Mouse (Mus musculus) neural tube, embryonic 14.5 days (tissue): Measurements from ENCODE around the gene Akap1. TPM values are rescaled to one million over a fixed set of nuclear protein-coding genes. Genes with fewer than 3 reads are reported as not detected.

Source experiments
- ATAC-seq: fragments of 200-750 bp; cut with Nextera tagmentation; 2 replicates; pipeline ENCODE4 v1.8.0; 2017; ENCODE audit warnings: low read depth, mild to moderate bottlenecking, moderate TSS enrichment, moderate library complexity
- H3K27ac ChIP-seq: fragments of 300-500 bp; sonication (generic); 2 replicates; pipeline ENCODE4 v1.5.1; 2014; ENCODE audit warnings: low read depth, mild to moderate bottlenecking, control low read depth, low read length, moderate library complexity, mixed read lengths
- H3K27me3 ChIP-seq: fragments of 300-500 bp; sonication (generic); 2 replicates; pipeline ENCODE4 v1.6.1; 2014; ENCODE audit warnings: low read length; ENCODE audit not compliant: control insufficient read depth, insufficient read depth
- H3K36me3 ChIP-seq: fragments of 300-500 bp; sonication (generic); 2 replicates; pipeline ENCODE4 v1.6.1; 2014; ENCODE audit warnings: low read length, mixed read lengths; ENCODE audit not compliant: control insufficient read depth, insufficient read depth
- H3K4me1 ChIP-seq: fragments of 300-500 bp; sonication (generic); 2 replicates; pipeline ENCODE4 v1.6.1; 2014; ENCODE audit warnings: low read length; ENCODE audit not compliant: control insufficient read depth, insufficient read depth
- H3K4me2 ChIP-seq: fragments of 300-500 bp; sonication (generic); 2 replicates; pipeline ENCODE4 v1.6.1; 2014; ENCODE audit warnings: mild to moderate bottlenecking, low read depth, low read length, control low read depth
- H3K4me3 ChIP-seq: fragments of 300-500 bp; sonication (generic); 2 replicates; pipeline ENCODE4 v1.5.1; 2014; ENCODE audit warnings: low read depth, low read length, control low read depth, mixed read lengths
- H3K9ac ChIP-seq: fragments of 300-500 bp; sonication (generic); replicated peaks from 2 replicates; pipeline ENCODE4 v1.6.1; 2014; ENCODE audit warnings: low read depth, mild to moderate bottlenecking, control low read depth, low read length, mixed read lengths
- H3K9me3 ChIP-seq: fragments of 300-500 bp; sonication (generic); 2 replicates; pipeline ENCODE4 v1.6.1; 2016; ENCODE audit warnings: low read length; ENCODE audit not compliant: control insufficient read depth
- WGBS: fragments of 180-500 bp; shearing (Covaris S2); extraction: QIAGEN DNeasy Blood & Tissue Kit; methylation state at CpG from one replicate; pipeline ENCODE4 v1.1.7; 2014; 5-methylcytosine and 5-hydroxymethylcytosine counted together
- polyA plus RNA-seq: library from polyadenylated mRNA; unstranded; fragments of >200 nt; fragmentation: Nextera tagmentation; extraction: Ambion mirVana; gene quantifications from 2 replicates; pipeline ENCODE4 v1.2.1, GENCODE M21; 2014

Akap1 gene
- polyA plus RNA-seq, 1 experiment from 2014 or later, result 25.6 TPM

DNA sequence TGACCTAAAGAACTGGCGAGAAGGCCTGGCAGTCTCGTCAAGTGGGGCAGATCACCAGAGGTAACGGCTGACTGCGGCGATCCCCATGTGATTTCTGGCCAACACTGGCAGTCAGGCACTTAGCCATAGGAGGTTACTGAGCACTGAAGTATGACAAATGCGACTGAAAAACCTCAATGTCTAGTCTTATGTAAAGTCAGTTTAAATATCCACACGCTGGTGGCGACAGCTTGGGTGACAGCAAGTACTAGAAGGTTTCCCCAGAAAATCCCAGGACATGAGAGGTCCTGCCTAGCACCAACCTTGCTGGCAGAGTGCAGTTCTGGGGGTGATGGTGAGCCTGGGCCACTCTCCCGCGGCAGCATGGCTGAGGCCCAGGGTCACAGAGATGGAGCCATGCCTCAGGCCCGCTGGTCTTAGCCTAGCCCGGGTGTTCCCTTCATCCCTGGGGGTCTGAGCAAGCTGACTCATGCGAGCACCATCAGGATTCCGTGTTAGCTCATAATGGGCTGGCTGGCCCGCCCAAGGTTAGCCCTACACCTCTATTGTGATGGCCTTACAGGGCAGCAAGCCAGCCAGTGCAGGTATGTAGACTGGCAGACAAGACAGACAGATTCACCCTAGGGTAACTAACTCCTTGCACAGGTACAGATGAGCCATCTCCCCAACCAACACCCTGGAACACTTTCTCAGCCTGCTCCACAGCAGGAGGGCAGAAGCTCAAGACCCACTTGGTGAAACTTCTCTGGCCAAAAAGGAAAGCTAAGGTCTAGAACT is 13.1 kb downstream of the Akap1 start:
- no peak for ATAC-seq
- Histone ChIP-seq H3K36me3 (no peaks in the 10 kb centered on the region), H3K4me3 (no peak overlapping the region), H3K4me1 (no peaks in the 10 kb centered on the region), H3K9me3 (no peaks in the 10 kb centered on the region), H3K27me3 (no peaks in the 10 kb centered on the region), H3K4me2 (no peak overlapping the region), H3K27ac (no peak overlapping the region), H3K9ac (no peak overlapping the region)
- 82% methylated on average over 15 of the region's 15 CpGs for WGBS

DNA sequence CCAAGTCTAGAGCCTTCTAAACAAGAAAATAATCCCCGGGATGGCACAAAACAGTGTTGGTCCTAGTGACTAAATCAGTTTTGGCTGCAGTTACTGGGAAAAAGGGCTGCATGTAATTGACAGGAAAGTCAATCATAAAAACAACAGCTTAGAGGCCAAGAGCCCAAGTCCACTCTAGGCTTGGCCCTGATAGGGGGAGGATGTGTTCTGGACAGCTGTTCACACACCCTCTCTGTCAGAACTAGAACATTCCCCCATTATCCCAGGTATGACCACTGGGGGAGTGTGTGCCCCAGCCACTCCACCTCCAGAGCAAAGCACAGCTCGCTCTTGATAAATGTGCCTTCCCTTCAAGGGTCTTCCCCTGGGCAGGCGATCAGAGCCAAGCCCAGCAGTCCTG is 14.7 kb downstream of the Akap1 start:
- H3K27me3 ChIP-seq, result no peaks in the 10 kb centered on the region
- H3K36me3 ChIP-seq, result 0 out of 2 replicates have a peak, but pooled peaks cover under 1% of the 10 kb centered on the region
- H3K4me1 ChIP-seq, result no peaks in the 10 kb centered on the region
- no peak overlapping the region for H3K4me3 ChIP-seq
- H3K27ac ChIP-seq, result no peak overlapping the region
- no peak for ATAC-seq
- H3K9ac ChIP-seq, result no peak overlapping the region
- 65% methylated on average over 3 of the region's 3 CpGs for WGBS
- H3K4me2 ChIP-seq, result no peak overlapping the region
- H3K9me3 ChIP-seq, result no peaks in the 10 kb centered on the region

DNA sequence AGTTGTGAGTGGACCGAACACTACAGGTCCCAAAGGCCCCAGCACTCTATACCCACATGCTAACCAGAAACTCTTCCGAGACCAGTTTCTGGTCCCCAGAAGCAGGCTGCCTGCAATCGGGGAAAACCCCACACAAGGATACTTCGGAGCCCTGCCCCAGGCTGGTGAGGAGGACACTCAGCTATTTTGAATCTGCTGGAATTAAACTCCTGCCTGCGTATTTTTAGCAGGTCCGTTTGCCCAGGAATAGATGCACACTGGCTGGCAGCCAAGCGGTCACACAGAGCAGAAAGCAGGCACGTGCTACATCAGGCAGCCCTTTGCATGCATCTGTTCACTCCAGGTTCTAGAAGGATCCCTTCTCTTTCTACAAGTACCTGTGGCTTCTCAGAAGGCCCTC is 15.1 kb downstream of the Akap1 start:
- ATAC-seq, result no peak
- WGBS, result 66% methylated on average over 8 of the region's 8 CpGs

DNA sequence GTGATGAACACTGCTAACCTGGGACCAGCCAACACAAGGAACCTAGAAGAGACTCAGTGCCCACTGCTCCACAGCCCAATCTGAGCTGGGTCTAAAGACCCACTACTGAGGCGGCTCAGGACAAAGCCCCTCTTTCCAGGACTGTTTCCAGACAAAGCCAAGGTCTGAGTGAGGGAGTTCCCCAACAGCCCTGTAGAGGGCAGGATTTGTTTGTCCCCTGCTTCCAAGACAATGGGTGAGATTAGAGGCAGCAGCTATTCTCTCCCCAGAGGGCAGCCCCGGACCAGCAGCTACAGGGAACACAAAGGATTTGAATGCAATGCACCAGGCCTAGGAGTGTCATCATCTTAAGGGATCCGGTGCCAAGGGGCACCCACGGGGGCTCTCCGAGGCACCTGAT is 15.8 kb downstream of the Akap1 start:
- Histone ChIP-seq H3K36me3 (peaks cover 8% of the 10 kb centered on the region; the same call in 1 of the 2 replicates), H3K4me2 (no peak overlapping the region), H3K27me3 (no peaks in the 10 kb centered on the region), H3K27ac (no peak overlapping the region), H3K4me1 (no peaks in the 10 kb centered on the region), H3K4me3 (no peak overlapping the region), H3K9ac (no peak overlapping the region), H3K9me3 (no peaks in the 10 kb centered on the region)
- peak; percentile 46; the same call in 1 of the 2 replicates for ATAC-seq
- 28% methylated on average over 5 of the region's 5 CpGs for WGBS

More for the DNA sequence above, 15.1 kb downstream of the Akap1 start:
- Histone ChIP-seq H3K4me2 (no peak overlapping the region), H3K27ac (no peak overlapping the region), H3K4me3 (no peak overlapping the region), H3K9me3 (no peaks in the 10 kb centered on the region), H3K27me3 (no peaks in the 10 kb centered on the region), H3K9ac (no peak overlapping the region), H3K4me1 (no peaks in the 10 kb centered on the region), H3K36me3 (peaks cover 5% of the 10 kb centered on the region; the same call in 1 of the 2 replicates)

DNA sequence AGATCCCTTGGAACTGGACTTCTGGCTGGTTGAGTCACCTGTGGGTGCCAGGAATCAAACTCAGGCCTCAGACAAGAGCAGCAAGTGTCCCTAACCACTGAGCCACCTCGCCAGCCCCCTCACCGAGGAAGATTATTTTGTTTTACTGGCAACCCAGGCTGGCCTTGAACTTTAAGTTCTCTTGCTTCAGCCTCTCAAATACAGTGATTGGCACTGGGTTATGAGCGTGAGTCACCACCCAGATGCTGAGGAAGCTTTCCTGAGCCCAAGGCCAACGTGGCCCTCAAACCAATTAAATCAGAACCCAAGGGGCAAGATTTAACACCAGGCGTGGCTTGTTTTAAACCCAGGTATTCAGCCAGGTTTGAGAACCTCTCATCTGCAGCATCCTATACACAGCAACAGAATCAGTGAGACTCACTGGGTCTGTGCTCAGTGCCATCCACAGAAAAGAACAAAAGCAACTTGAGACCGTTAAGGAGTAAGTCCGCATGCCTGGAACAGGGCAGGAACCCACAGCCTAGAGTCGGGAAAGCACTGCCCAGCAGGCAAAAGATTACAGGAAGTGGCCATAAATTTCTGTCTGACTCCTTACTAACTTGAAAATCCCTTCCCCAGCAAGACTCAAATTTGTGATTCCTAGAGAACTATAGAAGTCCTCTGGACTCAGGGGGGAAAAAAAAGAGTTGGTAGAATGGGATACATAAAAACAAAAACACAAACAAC is 16.9 kb downstream of the Akap1 start:
- Histone ChIP-seq H3K36me3 (peaks cover 8% of the 10 kb centered on the region; the same call in 1 of the 2 replicates), H3K4me2 (no peak overlapping the region), H3K27me3 (no peaks in the 10 kb centered on the region), H3K4me1 (no peaks in the 10 kb centered on the region), H3K4me3 (no peak overlapping the region), H3K27ac (no peak overlapping the region), H3K9me3 (no peaks in the 10 kb centered on the region), H3K9ac (no peak overlapping the region)
- WGBS, result 73% methylated on average over 8 of the region's 8 CpGs
- ATAC-seq, result no peak

DNA sequence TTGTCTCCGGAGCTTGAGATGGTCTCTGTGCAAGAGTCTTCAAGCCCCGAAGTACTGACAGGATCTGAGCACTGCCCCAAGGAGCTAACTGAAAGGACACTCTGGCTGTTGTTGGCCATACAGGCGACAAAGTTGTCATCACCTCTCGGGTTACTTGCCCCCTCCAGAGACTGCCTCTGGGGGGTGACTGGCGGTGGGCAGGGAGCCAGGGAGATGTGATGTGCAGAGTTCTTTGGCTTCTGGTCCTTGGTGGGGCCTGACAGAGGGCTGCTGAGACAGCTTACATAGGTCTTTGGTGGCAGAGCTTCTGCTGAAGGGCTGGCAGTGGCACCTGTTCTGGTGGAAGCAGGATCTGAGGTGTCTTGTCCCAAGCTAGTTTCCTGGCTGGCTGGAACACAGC is 20.0 kb downstream of the Akap1 start:
- H3K27me3 ChIP-seq, result no peaks in the 10 kb centered on the region
- H3K9me3 ChIP-seq, result no peaks in the 10 kb centered on the region
- no peak overlapping the region for H3K4me2 ChIP-seq
- peaks cover 8% of the 10 kb centered on the region; the same call in 1 of the 2 replicates for H3K36me3 ChIP-seq
- 93% methylated on average over 5 of the region's 5 CpGs for WGBS
- no peaks in the 10 kb centered on the region for H3K4me1 ChIP-seq
- H3K4me3 ChIP-seq, result no peak overlapping the region
- no peak for ATAC-seq
- H3K27ac ChIP-seq, result no peak overlapping the region
- H3K9ac ChIP-seq, result no peak overlapping the region

DNA sequence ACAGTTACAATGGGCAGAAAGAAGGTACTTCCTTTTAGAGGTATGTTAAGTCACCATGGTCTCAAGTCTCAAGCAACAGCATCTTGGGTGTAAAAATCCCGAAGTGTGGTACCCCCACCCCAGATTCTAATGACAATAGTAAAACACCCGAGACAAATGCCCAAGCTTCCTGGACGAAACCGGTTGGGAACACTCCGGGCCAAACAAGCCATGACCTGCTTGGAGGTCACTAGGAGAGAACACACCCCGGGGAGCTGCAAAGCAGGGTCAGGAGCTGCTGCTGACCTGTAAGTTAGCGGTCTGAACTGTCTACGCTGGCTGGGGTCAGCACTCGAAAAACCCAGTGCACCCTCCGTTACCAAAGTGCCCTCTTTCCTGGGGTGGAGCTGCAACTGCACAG is 21.1 kb downstream of the Akap1 start:
- peaks cover 8% of the 10 kb centered on the region; the same call in 1 of the 2 replicates for H3K36me3 ChIP-seq
- WGBS, result 90% methylated on average over 10 of the region's 10 CpGs

DNA sequence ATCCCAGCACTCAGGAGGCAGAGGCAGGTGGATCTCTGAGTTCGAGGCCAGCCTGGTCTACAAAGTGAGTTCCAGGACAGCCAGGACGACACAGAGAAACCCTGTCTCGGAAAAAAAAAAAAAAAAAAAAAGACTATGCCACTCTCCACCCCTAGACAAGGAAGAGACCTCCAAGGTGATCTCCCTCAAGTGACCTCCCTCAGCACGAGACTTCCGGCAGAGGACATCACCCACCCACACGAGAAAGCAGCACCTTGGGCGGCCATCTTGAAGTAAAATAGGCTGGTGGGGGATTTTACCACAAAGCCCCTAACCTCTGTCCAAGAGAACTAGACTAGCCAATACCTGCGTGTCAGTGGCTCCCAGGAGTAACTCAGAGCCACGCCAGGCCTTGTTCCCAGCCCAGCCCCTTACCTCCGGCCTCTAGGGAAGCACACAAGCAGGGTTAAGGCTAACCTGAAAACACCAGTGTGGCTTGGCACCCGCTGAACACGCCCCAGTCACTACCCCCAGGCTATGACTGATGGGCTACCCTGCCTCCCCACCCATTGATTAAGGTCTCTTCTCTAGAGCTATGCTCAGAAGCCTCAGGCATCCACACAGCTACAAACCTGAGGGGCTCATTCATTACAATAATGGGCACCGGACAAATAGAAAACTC is 21.9 kb downstream of the Akap1 start:
- Histone ChIP-seq H3K36me3 (peaks cover 15% of the 10 kb centered on the region; the same call in 1 of the 2 replicates), H3K27me3 (no peaks in the 10 kb centered on the region), H3K9ac (no peak overlapping the region), H3K4me3 (no peak overlapping the region), H3K9me3 (no peaks in the 10 kb centered on the region), H3K4me1 (no peaks in the 10 kb centered on the region), H3K4me2 (no peak overlapping the region), H3K27ac (no peak overlapping the region)
- ATAC-seq, result no peak
- WGBS, result 95% methylated on average over 13 of the region's 13 CpGs

More for the DNA sequence above, 21.1 kb downstream of the Akap1 start:
- H3K27me3 ChIP-seq, result no peaks in the 10 kb centered on the region
- H3K9ac ChIP-seq, result no peak overlapping the region
- H3K4me2 ChIP-seq, result no peak overlapping the region
- H3K4me3 ChIP-seq, result no peak overlapping the region
- no peaks in the 10 kb centered on the region for H3K4me1 ChIP-seq
- no peak for ATAC-seq
- H3K9me3 ChIP-seq, result no peaks in the 10 kb centered on the region
- H3K27ac ChIP-seq, result no peak overlapping the region

DNA sequence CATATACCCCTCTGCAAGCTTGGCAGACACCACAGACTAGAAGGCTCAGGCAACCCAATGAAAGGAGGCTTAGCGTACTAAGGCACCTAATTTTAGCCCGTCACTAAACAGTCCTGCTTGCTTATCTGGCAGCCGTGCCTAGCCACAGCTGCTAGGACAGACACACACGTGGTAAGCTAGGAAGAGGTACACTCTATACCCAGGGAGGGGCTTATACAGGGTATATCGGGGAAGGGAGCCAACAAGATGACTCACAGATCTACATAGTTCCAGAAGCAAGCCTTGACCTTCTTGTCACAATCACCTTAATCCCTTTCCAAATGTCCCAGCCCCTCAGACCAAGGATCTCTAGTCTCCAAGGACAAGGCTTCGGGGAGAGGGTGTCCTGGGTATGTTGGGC is 23.0 kb downstream of the Akap1 start:
- Histone ChIP-seq H3K9ac (no peak overlapping the region), H3K4me2 (no peak overlapping the region), H3K36me3 (peaks cover 18% of the 10 kb centered on the region), H3K27ac (no peak overlapping the region), H3K9me3 (no peaks in the 10 kb centered on the region), H3K4me1 (no peaks in the 10 kb centered on the region), H3K4me3 (no peak overlapping the region), H3K27me3 (no peaks in the 10 kb centered on the region)
- 86% methylated on average over 6 of the region's 6 CpGs for WGBS
- ATAC-seq, result no peak
